In the genomic region with DNA sequence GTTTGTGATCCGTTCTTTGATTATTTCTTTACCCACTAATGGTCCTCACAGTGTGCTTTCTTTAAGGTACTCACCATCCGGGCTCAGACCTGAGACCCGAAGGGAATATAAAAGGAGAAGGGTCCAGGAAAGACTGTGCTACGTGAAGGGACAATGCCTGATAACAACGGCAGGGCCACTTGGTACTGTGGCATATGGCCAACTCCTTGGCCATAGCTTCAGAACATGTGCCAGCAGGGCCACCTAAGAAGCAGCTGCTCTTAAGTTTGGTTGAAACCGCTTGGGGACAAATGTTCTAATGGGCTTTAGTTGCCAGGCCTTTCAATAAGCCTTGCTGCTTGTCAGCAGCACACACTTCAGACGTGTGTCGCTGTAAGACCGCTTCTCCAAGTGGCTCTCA, we compare ENCODE assay signal across 14 mouse cellular contexts.
DNase-seq lines count a peak whose midpoint lies in the region; ATAC-seq and TF ChIP-seq lines count a peak whose summit lies in the region.
"Had no signal": no experiment of that assay in that cellular context is flagged by ENCODE, and none has a peak within 500 bp of the region (broad histone marks: within the 10 kb centered on the region; RNA-seq: fewer than 3 reads in every experiment).

No protein-coding gene starts in this region.

- 22% methylated on average over 9 of the region's 9 CpGs for WGBS in cerebellum, adult 2 months
- 54% methylated on average over 9 of the region's 9 CpGs for WGBS in forebrain, postnatal 0 days
- WGBS in forebrain, embryonic 12.5 days, result 85% methylated on average over 9 of the region's 9 CpGs
- 85% methylated on average over 9 of the region's 9 CpGs for WGBS in midbrain, postnatal 0 days
- 92% methylated on average over 9 of the region's 9 CpGs for WGBS in midbrain, embryonic 13.5 days
- 55% methylated on average over 9 of the region's 9 CpGs for WGBS in olfactory bulb, adult 2 months

- no peaks in the 10 kb centered on the region; the same call in 1 of the 2 replicates for H3K4me1 ChIP-seq in cerebellum, adult 2 months (ENCODE audit: control insufficient read depth, insufficient read depth, low read length)
- no peaks in the 10 kb centered on the region for H3K4me1 ChIP-seq in forebrain, postnatal 0 days (ENCODE audit: insufficient read depth)
- H3K4me1 ChIP-seq in forebrain, embryonic 12.5 days, result peaks cover 4% of the 10 kb centered on the region
- H3K4me1 ChIP-seq in midbrain, postnatal 0 days (ENCODE audit: insufficient read depth, low read length), result no peaks in the 10 kb centered on the region
- no peaks in the 10 kb centered on the region for H3K4me1 ChIP-seq in midbrain, embryonic 13.5 days (replicated peaks)
- peaks cover 9% of the 10 kb centered on the region; the same call in 1 of the 2 replicates for H3K4me1 ChIP-seq in olfactory bulb, adult 2 months (ENCODE audit: control insufficient read depth, insufficient read depth, low read length)
- H3K4me1 ChIP-seq: hindbrain, embryonic 10.5 days had no signal

- no peak for TF ChIP-seq POLR2A in cerebellum, adult 2 months (IDR thresholded peaks at IDR 0.05; ENCODE audit: borderline replicate concordance, insufficient read depth, low read length)
- no peak for TF ChIP-seq POLR2A in olfactory bulb, adult 2 months (IDR thresholded peaks at IDR 0.05; ENCODE audit: insufficient read depth, low read depth, low read length)

- no peak for TF ChIP-seq CTCF in cerebellum, adult 2 months (IDR thresholded peaks at IDR 0.05; ENCODE audit: borderline replicate concordance, insufficient read depth, low read depth, low read length)
- no peak for TF ChIP-seq CTCF in forebrain, postnatal 0 days (IDR thresholded peaks at IDR 0.05; ENCODE audit: low read depth)
- no peak for TF ChIP-seq CTCF in midbrain, postnatal 0 days (IDR thresholded peaks at IDR 0.05)
- no peak for TF ChIP-seq CTCF in olfactory bulb, adult 2 months (IDR thresholded peaks at IDR 0.05; ENCODE audit: insufficient read depth, low read depth, low read length)

- DNase-seq in cerebellum, adult 2 months, result peak; percentile 12 to 19
- no peak for DNase-seq in cerebellum, adult 11-12 months
- peak; percentile 17 for DNase-seq in forebrain, postnatal 0 days
- DNase-seq in midbrain, postnatal 0 days (ENCODE audit: low spot score), result peak; percentile 6
- DNase-seq in thymus, postnatal 25 days, result no peak
- DNase-seq: thymus, adult 2 months had no signal

- no peaks in the 10 kb centered on the region for H3K36me3 ChIP-seq in forebrain, postnatal 0 days (ENCODE audit: insufficient read depth)
- no peaks in the 10 kb centered on the region for H3K36me3 ChIP-seq in forebrain, embryonic 12.5 days (replicated peaks)
- H3K36me3 ChIP-seq in midbrain, postnatal 0 days (ENCODE audit: insufficient read depth, low read length), result no peaks in the 10 kb centered on the region
- H3K36me3 ChIP-seq in midbrain, embryonic 13.5 days, result no peaks in the 10 kb centered on the region
- H3K36me3 ChIP-seq: hindbrain, embryonic 10.5 days had no signal

- H3K4me3 ChIP-seq in cerebellum, adult 2 months (replicated peaks; ENCODE audit: insufficient read depth, low read depth, low read length), result no peak overlapping the region
- no peak overlapping the region for H3K4me3 ChIP-seq in forebrain, postnatal 0 days (ENCODE audit: low read depth, low read length)
- no peak overlapping the region for H3K4me3 ChIP-seq in forebrain, embryonic 12.5 days (replicated peaks)
- H3K4me3 ChIP-seq in midbrain, postnatal 0 days (ENCODE audit: low read depth, low read length), result no peak overlapping the region
- H3K4me3 ChIP-seq in midbrain, embryonic 13.5 days (replicated peaks), result no peak overlapping the region
- no peak overlapping the region for H3K4me3 ChIP-seq in olfactory bulb, adult 2 months (ENCODE audit: insufficient read depth, low read depth, low read length)
- H3K4me3 ChIP-seq: hindbrain, embryonic 10.5 days had no signal

- no peak overlapping the region for H3K9ac ChIP-seq in forebrain, postnatal 0 days
- no peak overlapping the region for H3K9ac ChIP-seq in forebrain, embryonic 12.5 days
- no peak overlapping the region for H3K9ac ChIP-seq in midbrain, postnatal 0 days (replicated peaks; ENCODE audit: low read length, poor library complexity, severe bottlenecking)
- H3K9ac ChIP-seq in midbrain, embryonic 13.5 days (replicated peaks), result no peak overlapping the region

- no peaks in the 10 kb centered on the region for H3K27me3 ChIP-seq in cerebellum, adult 2 months (ENCODE audit: control insufficient read depth, insufficient read depth, low read length)
- H3K27me3 ChIP-seq in forebrain, postnatal 0 days (ENCODE audit: insufficient read depth, low read length), result no peaks in the 10 kb centered on the region
- no peaks in the 10 kb centered on the region for H3K27me3 ChIP-seq in forebrain, embryonic 12.5 days
- H3K27me3 ChIP-seq in midbrain, postnatal 0 days (ENCODE audit: insufficient read depth, low read length), result no peaks in the 10 kb centered on the region
- no peaks in the 10 kb centered on the region for H3K27me3 ChIP-seq in midbrain, embryonic 13.5 days
- H3K27me3 ChIP-seq: Patski had no signal

- H3K9me3 ChIP-seq in forebrain, postnatal 0 days (ENCODE audit: low read length), result no peaks in the 10 kb centered on the region
- H3K9me3 ChIP-seq in forebrain, embryonic 12.5 days, result no peaks in the 10 kb centered on the region
- no peaks in the 10 kb centered on the region for H3K9me3 ChIP-seq in midbrain, postnatal 0 days (ENCODE audit: low read length)
- no peaks in the 10 kb centered on the region for H3K9me3 ChIP-seq in midbrain, embryonic 13.5 days
- H3K9me3 ChIP-seq: hindbrain, embryonic 10.5 days had no signal

- no peak overlapping the region for H3K4me2 ChIP-seq in forebrain, postnatal 0 days (ENCODE audit: low read depth)
- no peak overlapping the region for H3K4me2 ChIP-seq in forebrain, embryonic 12.5 days
- no peak overlapping the region for H3K4me2 ChIP-seq in midbrain, postnatal 0 days (ENCODE audit: low read depth, low read length, poor library complexity, severe bottlenecking)
- H3K4me2 ChIP-seq in midbrain, embryonic 13.5 days (replicated peaks), result no peak overlapping the region
- H3K4me2 ChIP-seq: heart, embryonic 11.5 days had no signal

- no peak overlapping the region for H3K27ac ChIP-seq in cerebellum, adult 2 months (ENCODE audit: insufficient read depth, low read length)
- no peak overlapping the region for H3K27ac ChIP-seq in forebrain, postnatal 0 days (ENCODE audit: low read depth, low read length)
- no peak overlapping the region for H3K27ac ChIP-seq in forebrain, embryonic 12.5 days
- H3K27ac ChIP-seq in midbrain, postnatal 0 days (ENCODE audit: low read depth, low read length), result no peak overlapping the region
- no peak overlapping the region for H3K27ac ChIP-seq in midbrain, embryonic 13.5 days
- peak overlapping the region; percentile 39 for H3K27ac ChIP-seq in olfactory bulb, adult 2 months (ENCODE audit: insufficient read depth, low read depth, low read length)
- H3K27ac ChIP-seq: hindbrain, embryonic 10.5 days had no signal

- ATAC-seq in forebrain, postnatal 0 days, result no peak
- no peak for ATAC-seq in forebrain, embryonic 12.5 days (ENCODE audit: low FRiP score)
- no peak for ATAC-seq in midbrain, postnatal 0 days (ENCODE audit: low FRiP score)
- no peak for ATAC-seq in midbrain, embryonic 13.5 days
- ATAC-seq: CD4-positive, CD25-positive, alpha-beta regulatory T cell, adult 4 months; midbrain, embryonic 16.5 days; Patski had no signal

Comparison
In these comparisons a context has a peak if more than half of its experiments do, and no peak if none do; other contexts are left out.
1. DNase-seq: peak in cerebellum, adult 2 months (2 of 2), forebrain, postnatal 0 days (single experiment) and midbrain, postnatal 0 days (single experiment); none in cerebellum, adult 11-12 months (single experiment) and thymus, postnatal 25 days (single experiment).